Mouse (Mus musculus): ENCODE measurements around the gene Uqcrc1. TPM values are rescaled to one million over a fixed set of nuclear protein-coding genes. Genes with fewer than 3 reads are reported as not detected.

The Uqcrc1 gene
- 316 and 353 TPM in 2 replicates for polyA plus RNA-seq (2015; fragmentation: Nextera tagmentation; extraction: Ambion mirVana)

DNA sequence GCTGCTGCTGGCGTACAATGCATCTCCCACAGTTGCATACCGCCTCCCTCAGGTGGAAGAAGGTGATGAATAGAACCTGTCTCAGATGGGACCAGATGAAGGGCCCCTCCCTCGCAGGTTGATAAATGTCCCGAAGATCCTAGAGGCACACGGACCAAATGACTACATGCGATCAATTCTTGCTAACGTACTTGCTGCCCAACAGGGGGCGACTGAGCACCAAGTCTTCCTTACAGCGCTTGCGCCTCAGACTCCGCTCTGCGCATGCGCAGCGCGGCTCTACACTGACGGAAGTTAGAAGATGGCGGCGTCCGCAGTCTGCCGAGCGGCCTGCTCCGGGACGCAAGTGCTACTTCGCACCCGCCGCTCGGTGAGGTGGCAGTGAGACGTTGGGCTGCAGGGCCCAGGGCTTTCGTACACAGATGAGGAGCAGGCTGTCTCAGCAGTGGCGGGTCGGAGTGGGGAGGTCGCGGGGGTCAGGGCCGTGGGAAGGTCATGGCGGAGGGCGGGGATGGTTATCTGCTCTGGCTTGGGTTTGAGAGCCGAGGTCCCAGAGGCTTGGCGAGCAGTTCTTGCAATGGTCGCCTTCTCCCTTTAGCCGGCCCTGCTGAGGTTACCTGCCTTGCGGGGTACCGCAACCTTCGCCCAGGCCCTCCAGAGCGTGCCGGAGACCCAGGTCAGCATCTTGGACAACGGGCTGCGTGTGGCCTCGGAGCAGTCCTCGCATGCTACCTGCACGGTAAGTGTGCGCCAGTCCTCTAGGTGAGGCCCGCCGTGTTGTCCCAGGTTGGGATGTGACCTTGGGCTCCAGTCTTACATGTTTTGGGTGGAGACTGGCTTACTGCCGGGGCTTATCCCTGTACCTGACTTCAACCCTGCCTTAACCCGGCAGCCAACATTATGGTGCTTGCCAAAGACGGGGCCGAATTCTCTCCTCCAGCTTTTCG, at the start of gene Uqcrc1:
TSS of gene Uqcrc1 (plus strand) at position 216 of the 947 bp plus-strand sequence.
- no peaks in the 10 kb centered on the region for H3K27me3 ChIP-seq
- peak; percentile 88 for ATAC-seq (ENCODE audit: insufficient read depth)
- under 1% methylated on average over 58 of the region's 58 CpGs for WGBS (ENCODE audit: insufficient replicate concordance)
- H3K4me2 ChIP-seq, result peak within 1 kb of the TSS; percentile 79
- no peaks in the 10 kb centered on the region for H3K9me3 ChIP-seq (replicated peaks)
- H3K36me3 ChIP-seq (replicated peaks), result peaks cover 39% of the 10 kb centered on the region
- peak within 1 kb of the TSS; percentile 69 for H3K27ac ChIP-seq (replicated peaks)
- H3K4me3 ChIP-seq (replicated peaks), result peak within 1 kb of the TSS; percentile 93
- peak within 1 kb of the TSS; percentile 92 for H3K9ac ChIP-seq
- peaks cover 22% of the 10 kb centered on the region for H3K4me1 ChIP-seq (replicated peaks)

DNA sequence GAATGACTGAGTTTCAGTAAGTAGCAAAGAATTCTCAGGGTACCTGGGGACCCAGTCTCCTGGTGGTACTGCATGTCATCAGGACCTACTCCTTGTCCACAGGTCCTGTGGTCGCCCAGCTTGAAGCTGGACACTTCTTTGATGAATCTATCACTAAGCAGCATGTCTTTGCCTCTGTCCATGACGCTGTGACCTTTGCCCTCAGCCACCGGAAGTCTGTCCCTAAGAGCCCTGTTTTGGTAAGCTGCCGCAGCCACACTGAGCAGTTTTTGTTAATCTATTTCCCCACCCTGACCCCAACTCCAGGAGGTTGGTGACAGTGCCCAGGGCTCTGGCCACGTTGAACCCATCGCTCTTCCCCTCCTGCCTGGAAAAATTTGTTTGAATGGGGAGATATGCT, 24.1 kb upstream of the Uqcrc1 start:
- Histone ChIP-seq H3K4me1 (replicated peaks) (no peaks in the 10 kb centered on the region), H3K4me2 (no peak overlapping the region), H3K4me3 (replicated peaks) (no peak overlapping the region), H3K27ac (replicated peaks) (no peak overlapping the region), H3K9ac (no peak overlapping the region), H3K27me3 (no peaks in the 10 kb centered on the region), H3K36me3 (replicated peaks) (no peaks in the 10 kb centered on the region), H3K9me3 (replicated peaks) (no peaks in the 10 kb centered on the region)
- WGBS (ENCODE audit: insufficient replicate concordance), result 51% methylated on average over 6 of the region's 6 CpGs
- ATAC-seq (ENCODE audit: insufficient read depth), result no peak

DNA sequence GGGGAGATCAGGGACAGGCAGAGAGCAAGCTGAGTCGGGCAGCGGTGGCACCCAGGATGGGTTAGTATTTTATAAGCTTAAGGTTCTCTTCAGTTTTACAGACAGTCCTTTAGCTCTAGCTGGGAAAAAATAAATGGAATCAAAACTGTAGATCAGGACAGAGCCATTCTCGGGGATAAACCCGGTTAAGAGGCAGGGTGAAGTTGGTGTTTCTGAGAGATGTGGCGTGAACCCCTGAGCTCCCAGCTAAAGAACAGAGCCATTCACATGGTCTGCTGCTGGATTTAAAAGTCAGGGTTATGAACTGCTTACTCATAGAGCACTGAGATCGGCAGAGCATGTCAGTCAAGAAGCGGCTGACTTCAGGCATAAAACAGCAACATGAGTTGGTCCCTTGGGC, 23.3 kb upstream of the Uqcrc1 start:
- Histone ChIP-seq H3K9me3 (replicated peaks) (no peaks in the 10 kb centered on the region), H3K27ac (replicated peaks) (no peak overlapping the region), H3K4me1 (replicated peaks) (no peaks in the 10 kb centered on the region), H3K4me3 (replicated peaks) (no peak overlapping the region), H3K9ac (no peak overlapping the region), H3K27me3 (no peaks in the 10 kb centered on the region), H3K4me2 (no peak overlapping the region), H3K36me3 (replicated peaks) (no peaks in the 10 kb centered on the region)
- no peak for ATAC-seq (ENCODE audit: insufficient read depth)
- 74% methylated on average over 7 of the region's 7 CpGs for WGBS (ENCODE audit: insufficient replicate concordance)

DNA sequence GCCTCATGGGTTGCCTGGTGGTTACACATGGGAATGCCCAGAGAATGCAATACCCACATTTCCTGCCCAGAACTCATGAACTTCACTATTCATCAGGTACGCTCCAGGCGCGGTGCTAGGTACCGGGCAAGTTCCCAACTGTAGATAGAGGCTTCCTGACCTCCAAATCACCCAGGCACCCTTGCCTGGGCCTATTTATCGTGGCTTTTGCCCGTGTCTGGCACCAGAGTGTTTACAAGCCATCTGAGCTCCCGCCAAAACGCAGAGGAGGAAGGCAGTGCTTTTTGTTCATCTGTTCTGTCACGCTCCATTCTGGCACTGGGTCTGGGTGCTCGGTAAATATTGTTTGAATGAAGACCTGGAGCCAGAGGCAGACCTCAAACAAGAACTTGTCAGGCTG, 22.8 kb upstream of the Uqcrc1 start:
- H3K27me3 ChIP-seq, result no peaks in the 10 kb centered on the region
- no peaks in the 10 kb centered on the region for H3K4me1 ChIP-seq (replicated peaks)
- H3K9me3 ChIP-seq (replicated peaks), result no peaks in the 10 kb centered on the region
- ATAC-seq (ENCODE audit: insufficient read depth), result no peak
- H3K27ac ChIP-seq (replicated peaks), result no peak overlapping the region
- no peak overlapping the region for H3K9ac ChIP-seq
- no peak overlapping the region for H3K4me3 ChIP-seq (replicated peaks)
- H3K36me3 ChIP-seq (replicated peaks), result no peaks in the 10 kb centered on the region
- 64% methylated on average over 10 of the region's 10 CpGs for WGBS (ENCODE audit: insufficient replicate concordance)
- no peak overlapping the region for H3K4me2 ChIP-seq

DNA sequence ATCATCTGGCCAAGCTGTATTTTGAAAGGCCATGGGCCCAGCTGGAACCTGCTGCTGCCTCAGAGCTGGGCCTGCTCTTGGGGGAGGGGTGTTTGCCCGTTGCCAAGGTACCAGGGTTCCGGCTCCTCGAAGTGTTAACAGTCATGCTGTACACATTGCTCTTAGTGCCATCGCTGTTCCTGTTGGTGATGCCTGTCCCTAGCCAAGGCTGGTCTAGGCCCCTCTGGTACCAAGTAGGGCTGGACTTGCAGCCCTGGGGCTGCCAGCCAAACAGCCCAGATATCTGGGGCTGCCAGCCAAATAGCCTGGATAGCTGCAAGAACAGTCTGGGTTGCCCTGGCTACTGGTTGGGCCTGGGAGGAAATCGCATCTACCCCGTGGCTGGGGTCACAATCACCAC, 21.9 kb upstream of the Uqcrc1 start, which contains the start of gene Tmem89:
TSS of gene Tmem89 (plus strand) at position 129 of the 400 bp plus-strand sequence.
- no peak within 1 kb of the TSS for H3K27ac ChIP-seq (replicated peaks)
- H3K4me3 ChIP-seq (replicated peaks), result no peak within 1 kb of the TSS
- H3K9me3 ChIP-seq (replicated peaks), result no peaks in the 10 kb centered on the region
- H3K9ac ChIP-seq, result no peak within 1 kb of the TSS
- no peaks in the 10 kb centered on the region for H3K4me1 ChIP-seq (replicated peaks)
- no peak within 1 kb of the TSS for H3K4me2 ChIP-seq
- no peak for ATAC-seq (ENCODE audit: insufficient read depth)
- WGBS (ENCODE audit: insufficient replicate concordance), result 61% methylated on average over 6 of the region's 6 CpGs
- H3K27me3 ChIP-seq, result no peaks in the 10 kb centered on the region
- H3K36me3 ChIP-seq (replicated peaks), result no peaks in the 10 kb centered on the region

DNA sequence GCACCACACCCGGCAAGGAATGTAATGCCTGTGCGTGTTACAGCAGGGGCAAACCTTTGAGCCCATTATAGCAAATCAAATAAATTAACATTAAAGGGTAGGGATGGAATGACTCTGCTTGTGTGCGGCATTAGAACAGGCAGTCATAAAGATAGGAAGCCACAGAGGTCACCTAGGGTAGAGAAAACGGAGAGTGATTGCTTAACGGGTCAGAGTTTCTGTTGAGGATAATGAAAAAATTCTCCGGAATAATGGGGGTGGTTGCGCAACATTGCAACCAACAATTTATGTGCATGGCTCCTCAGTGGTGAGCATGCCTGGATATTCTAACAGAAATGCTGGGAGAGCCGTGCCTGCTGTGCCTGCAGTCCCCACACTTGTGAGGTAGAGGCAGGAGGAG, 10.5 kb upstream of the Uqcrc1 start:
- Histone ChIP-seq H3K9ac (no peak overlapping the region), H3K27ac (replicated peaks) (no peak overlapping the region), H3K36me3 (replicated peaks) (no peaks in the 10 kb centered on the region), H3K9me3 (replicated peaks) (no peaks in the 10 kb centered on the region), H3K4me2 (no peak overlapping the region), H3K27me3 (no peaks in the 10 kb centered on the region; the same call in 1 of the 2 replicates), H3K4me3 (replicated peaks) (no peak overlapping the region), H3K4me1 (replicated peaks) (no peaks in the 10 kb centered on the region)
- WGBS (ENCODE audit: insufficient replicate concordance), result 54% methylated on average over 8 of the region's 8 CpGs
- ATAC-seq (ENCODE audit: insufficient read depth), result no peak

DNA sequence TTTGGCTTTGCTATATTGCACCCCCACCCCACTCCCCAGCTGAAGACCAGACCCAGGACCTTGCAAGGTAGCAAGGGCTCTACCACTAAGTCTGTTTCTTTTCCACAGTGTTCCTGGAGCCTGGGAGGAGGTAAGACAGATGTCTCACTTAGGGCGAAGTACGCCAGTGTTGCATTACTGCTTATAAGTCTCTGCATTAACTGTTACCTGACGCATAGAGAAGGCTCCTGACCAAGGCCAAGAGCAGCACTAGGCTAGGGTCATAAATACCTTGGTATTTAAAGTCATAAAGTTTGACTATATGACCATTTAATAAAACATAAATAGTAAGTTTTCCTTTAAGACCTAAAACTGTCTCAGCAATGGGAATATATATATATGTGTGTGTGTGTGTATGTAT, 8.0 kb upstream of the Uqcrc1 start:
- no peaks in the 10 kb centered on the region for H3K36me3 ChIP-seq (replicated peaks)
- H3K4me2 ChIP-seq, result no peak overlapping the region
- no peaks in the 10 kb centered on the region for H3K27me3 ChIP-seq
- H3K4me3 ChIP-seq (replicated peaks), result no peak overlapping the region
- ATAC-seq (ENCODE audit: insufficient read depth), result no peak
- H3K27ac ChIP-seq (replicated peaks), result no peak overlapping the region
- H3K9me3 ChIP-seq (replicated peaks), result no peaks in the 10 kb centered on the region
- no peaks in the 10 kb centered on the region for H3K4me1 ChIP-seq (replicated peaks)
- no peak overlapping the region for H3K9ac ChIP-seq
- WGBS (ENCODE audit: insufficient replicate concordance), result 76% methylated on average over 3 of the region's 3 CpGs

DNA sequence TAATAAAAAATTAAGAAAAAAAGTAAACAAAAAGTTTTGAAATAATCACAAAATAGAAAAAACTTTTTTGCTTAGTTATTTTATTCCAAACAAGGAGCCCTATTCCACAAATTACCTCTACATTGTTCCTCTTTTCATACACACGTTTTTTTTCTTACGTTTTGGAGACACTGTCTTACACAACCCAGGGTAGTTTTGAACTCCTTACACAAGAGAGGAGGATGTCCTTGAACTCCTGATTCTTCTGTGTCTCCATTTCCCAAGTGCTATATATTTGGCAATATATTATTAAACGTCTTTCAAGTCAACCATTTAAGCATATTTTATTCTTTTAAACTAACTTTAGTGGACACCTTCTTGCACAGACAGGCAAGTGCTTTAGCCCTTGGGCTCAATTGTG, 442 bp upstream of the Uqcrc1 start:
- 10% methylated on average over 3 of the region's 3 CpGs for WGBS (ENCODE audit: insufficient replicate concordance)
- Histone ChIP-seq H3K27ac (replicated peaks) (no peak overlapping the region; the same call in 1 of the 2 replicates), H3K4me3 (replicated peaks) (peak overlapping the region; percentile 93), H3K9me3 (replicated peaks) (no peaks in the 10 kb centered on the region), H3K36me3 (replicated peaks) (peaks cover 33% of the 10 kb centered on the region), H3K4me1 (replicated peaks) (peaks cover 22% of the 10 kb centered on the region), H3K27me3 (no peaks in the 10 kb centered on the region), H3K4me2 (peak overlapping the region; percentile 51), H3K9ac (no peak overlapping the region)
- ATAC-seq (ENCODE audit: insufficient read depth), result no peak

DNA sequence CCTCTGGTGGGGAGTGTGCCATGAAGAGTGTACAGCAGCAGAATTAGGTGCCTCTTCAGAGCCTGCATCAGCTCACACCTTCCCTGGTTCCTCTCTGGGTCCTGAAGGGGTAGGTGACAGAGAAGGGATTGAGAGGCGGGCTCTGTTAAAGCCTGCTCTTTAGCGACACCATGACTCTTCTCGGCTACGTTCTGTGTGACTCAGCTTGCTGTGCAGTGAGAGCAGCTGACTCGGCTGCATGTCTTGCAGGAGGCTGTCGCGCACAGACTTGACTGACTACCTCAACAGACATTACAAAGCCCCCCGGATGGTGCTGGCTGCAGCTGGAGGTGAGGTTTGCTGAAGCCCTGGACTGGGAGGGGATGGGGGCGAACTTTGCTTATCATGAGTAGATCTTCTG, 8.7 kb downstream of the Uqcrc1 start:
- Histone ChIP-seq H3K4me1 (replicated peaks) (peaks cover 10% of the 10 kb centered on the region; the same call in 1 of the 2 replicates), H3K27ac (replicated peaks) (no peak overlapping the region), H3K36me3 (replicated peaks) (peaks cover 94% of the 10 kb centered on the region), H3K27me3 (no peaks in the 10 kb centered on the region), H3K9ac (no peak overlapping the region), H3K9me3 (replicated peaks) (no peaks in the 10 kb centered on the region), H3K4me3 (replicated peaks) (no peak overlapping the region), H3K4me2 (no peak overlapping the region)
- WGBS (ENCODE audit: insufficient replicate concordance), result 72% methylated on average over 9 of the region's 9 CpGs
- no peak for ATAC-seq (ENCODE audit: insufficient read depth)

DNA sequence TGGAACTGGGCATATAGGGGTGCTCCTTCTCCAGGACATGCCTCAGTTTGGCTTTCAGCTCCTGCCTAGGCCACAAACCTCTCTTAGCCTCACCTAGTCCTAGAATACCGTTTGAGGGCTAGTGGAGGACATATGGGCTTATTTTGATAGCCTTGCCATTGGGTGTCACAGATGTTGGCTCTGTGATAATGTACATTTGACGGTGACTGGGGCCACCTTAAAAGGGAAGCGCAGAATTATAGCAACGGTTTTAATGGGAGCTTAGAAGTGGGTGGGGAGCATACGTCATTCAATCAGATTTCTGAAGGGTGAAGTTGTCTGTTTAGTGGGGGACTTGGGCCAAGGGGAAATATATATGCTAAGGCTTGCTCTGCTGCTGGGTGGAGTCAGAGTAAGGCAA, 9.2 kb downstream of the Uqcrc1 start:
- WGBS (ENCODE audit: insufficient replicate concordance), result 34% methylated on average over 5 of the region's 5 CpGs
- no peak overlapping the region for H3K27ac ChIP-seq (replicated peaks)
- no peak overlapping the region for H3K4me2 ChIP-seq
- no peak overlapping the region for H3K4me3 ChIP-seq (replicated peaks)
- ATAC-seq (ENCODE audit: insufficient read depth), result peak; percentile 45
- no peak overlapping the region for H3K9ac ChIP-seq
- H3K9me3 ChIP-seq (replicated peaks), result no peaks in the 10 kb centered on the region
- no peaks in the 10 kb centered on the region for H3K27me3 ChIP-seq
- peaks cover 93% of the 10 kb centered on the region for H3K36me3 ChIP-seq (replicated peaks)
- H3K4me1 ChIP-seq (replicated peaks), result peaks cover 8% of the 10 kb centered on the region; the same call in 1 of the 2 replicates

DNA sequence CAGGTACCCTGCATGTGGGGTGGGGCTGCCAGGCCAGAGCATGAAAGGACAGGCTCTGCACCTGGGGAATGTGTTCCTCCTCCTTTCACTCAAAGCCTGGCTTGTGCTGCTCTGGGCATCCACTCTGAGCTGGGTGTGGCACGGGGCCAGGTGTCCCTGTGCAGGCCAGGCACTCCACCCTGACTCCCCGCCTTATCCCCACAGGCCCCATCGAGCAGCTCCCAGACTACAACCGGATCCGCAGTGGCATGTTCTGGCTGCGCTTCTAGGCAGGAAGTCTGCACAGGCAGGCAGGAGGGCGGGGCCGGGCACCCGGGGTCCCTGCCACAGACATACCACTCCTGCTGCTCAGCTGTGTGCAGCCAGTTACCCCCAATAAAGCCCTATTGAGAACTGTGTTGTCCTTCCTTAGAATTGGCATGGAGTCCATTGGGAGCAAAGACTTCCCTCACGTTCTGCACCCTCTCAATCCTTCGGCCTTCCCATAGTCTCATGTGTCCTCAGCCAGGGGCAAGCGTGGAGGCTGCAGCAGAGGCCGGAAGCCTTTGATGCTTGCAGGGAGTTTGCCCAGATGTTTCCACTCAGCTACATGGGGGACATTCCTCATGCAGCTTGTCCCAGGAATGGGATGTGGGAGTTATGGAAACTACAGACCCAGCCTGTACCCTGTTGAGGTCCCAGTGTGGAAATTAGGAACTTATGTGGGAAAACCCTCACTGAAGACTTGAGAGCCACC, 13.0 kb downstream of the Uqcrc1 start:
- H3K4me1 ChIP-seq (replicated peaks), result peaks cover 7% of the 10 kb centered on the region; the same call in 1 of the 2 replicates
- H3K9ac ChIP-seq, result no peak overlapping the region
- peaks cover 26% of the 10 kb centered on the region for H3K27me3 ChIP-seq
- H3K9me3 ChIP-seq (replicated peaks), result no peaks in the 10 kb centered on the region
- H3K4me2 ChIP-seq, result no peak overlapping the region
- 79% methylated on average over 13 of the region's 13 CpGs for WGBS (ENCODE audit: insufficient replicate concordance)
- H3K4me3 ChIP-seq (replicated peaks), result no peak overlapping the region
- H3K27ac ChIP-seq (replicated peaks), result no peak overlapping the region
- peaks cover 61% of the 10 kb centered on the region for H3K36me3 ChIP-seq (replicated peaks)
- ATAC-seq (ENCODE audit: insufficient read depth), result no peak

Data from liver, embryonic 15.5 days (tissue).